Mouse (Mus musculus) adrenal gland, postnatal 10 days (tissue): ENCODE results near the gene Dusp5. TPM values are rescaled to one million over a fixed set of nuclear protein-coding genes. Genes with fewer than 3 reads are reported as not detected.

ENCODE experiments used
- DNase-seq: peaks from one replicate; pipeline ENCODE4 v3.0.0; 2021; ENCODE audit warnings: mixed read lengths
- total RNA-seq, 2 experiments: library from RNA; stranded (reverse); gene quantifications; 2 replicates each; pipeline ENCODE4 v1.2.3; 2021

Dusp5 gene
- total RNA-seq, 2 experiments from 2014 or later: 6.2 to 11.0 TPM

DNA sequence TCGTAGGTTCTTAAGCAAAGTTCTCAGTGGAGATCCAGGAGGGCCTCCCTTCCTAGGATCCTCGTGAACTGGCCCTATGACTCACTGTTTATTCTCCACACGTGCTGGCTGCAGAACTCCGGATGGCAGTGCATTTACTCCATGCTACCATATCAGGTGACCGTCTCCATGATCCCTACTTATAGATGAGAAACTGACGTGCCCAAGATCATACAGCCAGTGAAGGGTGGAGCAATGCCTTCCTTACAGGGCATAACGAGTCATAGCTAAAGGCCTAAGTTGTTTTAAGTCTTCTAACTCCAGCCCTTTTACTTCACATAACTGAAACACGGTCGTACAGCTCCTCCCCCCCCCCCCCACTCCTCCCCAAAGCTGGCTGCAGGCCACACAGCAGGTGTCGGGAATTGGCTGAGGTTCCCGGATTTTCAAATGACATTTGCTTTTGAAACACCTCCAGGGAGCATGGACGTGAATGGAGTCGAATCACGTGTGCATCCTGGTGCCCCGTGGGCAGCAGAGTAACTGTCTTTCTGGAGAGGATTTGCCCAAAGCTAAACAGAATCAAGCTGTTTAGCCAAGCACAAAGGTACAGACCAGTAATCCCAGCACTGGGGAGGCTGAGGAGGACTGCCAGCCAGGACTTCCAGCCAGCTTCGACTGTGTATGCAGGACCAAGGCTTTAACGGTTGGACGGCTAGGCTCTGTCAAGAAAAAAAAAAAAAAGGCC is 11.4 kb upstream of the Dusp5 start:
- DNase-seq: no peak

- no peak for DNase-seq
These were observed 9.4 kb upstream of the Dusp5 start for GRCm38 (mm10) chr19:53519549-53519948.

GRCm38 (mm10) chr19:53519981-53520380 is 8.9 kb upstream of the Dusp5 start:
- no peak for DNase-seq

DNA sequence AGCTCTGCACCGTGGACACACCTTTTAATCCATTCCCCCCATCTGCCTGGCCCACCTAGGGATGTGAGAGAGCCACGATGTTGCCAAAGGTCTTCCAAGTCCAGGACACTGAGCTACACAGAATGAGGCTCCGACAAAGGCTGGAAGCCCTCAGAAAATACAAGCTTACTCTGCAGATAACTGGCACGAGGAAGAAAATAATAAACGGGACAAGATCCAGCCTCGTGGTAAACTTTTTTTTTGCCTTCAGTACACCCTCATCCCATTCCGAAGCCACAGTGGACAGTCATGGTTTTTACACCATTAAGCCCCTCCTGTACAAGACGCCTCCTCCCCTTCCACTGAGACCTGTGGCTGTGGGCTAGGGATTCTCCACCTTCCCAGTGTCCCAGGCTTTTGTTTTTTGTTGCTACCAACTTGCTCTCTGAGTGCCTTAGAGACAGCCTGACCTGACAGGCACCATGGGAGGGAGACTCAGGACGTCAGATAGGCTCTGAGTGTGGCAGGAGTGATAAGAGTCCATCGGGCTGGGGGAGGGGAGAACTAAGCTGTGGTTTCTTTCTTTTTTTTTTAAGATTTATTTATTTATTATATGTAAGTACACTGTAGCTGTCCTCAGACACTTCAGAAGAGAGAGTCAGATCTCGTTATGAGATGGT is 7.6 kb upstream of the Dusp5 start:
- DNase-seq: no peak

DNA sequence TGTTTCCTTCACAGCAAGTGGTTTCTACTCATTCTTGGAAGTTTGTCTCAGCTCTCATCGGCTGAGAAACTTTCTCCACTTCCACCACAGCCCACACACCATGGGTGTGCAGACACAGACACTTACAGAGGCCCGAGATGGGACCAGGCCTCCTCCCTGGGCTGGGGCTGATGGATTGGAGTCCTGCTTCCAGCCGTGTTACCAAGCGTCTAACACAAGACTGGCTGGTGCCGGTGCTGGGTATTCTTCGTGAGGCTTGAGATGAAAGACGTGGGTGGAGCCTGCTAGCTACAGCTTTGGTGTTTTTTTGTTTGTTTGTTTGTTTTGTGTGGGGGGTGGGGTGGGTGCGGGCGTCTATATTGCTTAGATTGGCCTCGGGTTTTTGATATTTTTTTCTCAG is 1.4 kb upstream of the Dusp5 start:
- DNase-seq: no peak

DNA sequence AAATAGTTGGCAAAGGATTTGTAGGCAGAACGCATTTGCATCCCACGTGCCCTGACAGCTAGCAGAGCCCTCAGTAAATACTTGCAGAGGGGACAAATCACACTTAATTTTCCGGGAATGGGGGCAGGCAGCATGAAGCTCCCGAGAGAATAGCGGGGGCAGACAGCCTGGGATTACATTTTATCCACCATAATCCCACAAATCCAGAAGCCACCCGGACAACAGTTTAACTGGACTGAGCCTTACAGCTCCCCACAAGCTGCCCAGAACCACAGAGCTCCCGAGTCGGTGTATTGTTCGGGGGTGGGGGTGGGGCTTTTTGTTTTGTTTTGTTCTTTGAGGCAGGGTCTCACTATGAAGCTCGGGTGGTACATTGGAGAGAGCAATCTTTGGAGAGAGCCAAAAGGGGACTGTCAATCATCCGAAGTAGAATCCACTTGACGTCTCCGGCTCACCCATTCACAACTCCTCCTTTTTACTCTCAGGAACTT is 733 bp upstream of the Dusp5 start:
- DNase-seq: no peak

DNA sequence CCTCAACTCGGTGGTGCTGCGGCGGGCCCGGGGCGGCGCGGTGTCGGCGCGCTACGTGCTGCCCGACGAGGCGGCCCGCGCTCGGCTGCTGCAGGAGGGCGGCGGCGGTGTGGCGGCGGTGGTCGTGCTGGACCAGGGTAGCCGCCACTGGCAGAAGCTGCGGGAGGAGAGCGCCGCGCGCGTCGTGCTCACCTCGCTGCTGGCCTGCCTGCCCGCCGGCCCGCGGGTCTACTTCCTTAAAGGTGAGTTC is 471 bp downstream of the Dusp5 start:
- no peak for DNase-seq

- DNase-seq: peak; percentile 63
These were observed 1.0 kb downstream of the Dusp5 start for GRCm38 (mm10) chr19:53529705-53530562.

- DNase-seq: peak; percentile 48
These were observed 2.5 kb downstream of the Dusp5 start for GRCm38 (mm10) chr19:53531416-53531815.

GRCm38 (mm10) chr19:53532021-53532420 is 3.1 kb downstream of the Dusp5 start:
- DNase-seq: peak; percentile 69

DNA sequence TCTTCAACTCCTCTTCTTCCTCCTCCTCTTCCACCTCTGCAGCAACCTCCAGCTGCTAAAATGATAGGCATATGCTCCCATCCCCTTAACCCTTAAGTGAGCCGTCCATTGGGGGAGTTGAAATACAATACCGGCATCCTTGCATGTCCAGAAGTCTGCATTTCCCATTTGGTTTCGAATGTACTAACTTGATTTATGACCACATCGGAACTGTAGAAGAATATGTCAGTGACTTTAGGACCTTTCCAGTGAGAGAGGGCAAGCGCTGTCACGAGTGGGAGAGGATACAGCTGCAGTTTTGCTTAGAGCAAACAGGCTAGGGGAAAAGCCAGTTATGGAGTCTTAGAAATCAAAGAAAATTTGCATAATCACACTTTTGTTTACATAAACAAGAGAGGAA is 3.8 kb downstream of the Dusp5 start:
- no peak for DNase-seq

- no peak for DNase-seq
These were observed 4.3 kb downstream of the Dusp5 start for GRCm38 (mm10) chr19:53533236-53533635.

DNA sequence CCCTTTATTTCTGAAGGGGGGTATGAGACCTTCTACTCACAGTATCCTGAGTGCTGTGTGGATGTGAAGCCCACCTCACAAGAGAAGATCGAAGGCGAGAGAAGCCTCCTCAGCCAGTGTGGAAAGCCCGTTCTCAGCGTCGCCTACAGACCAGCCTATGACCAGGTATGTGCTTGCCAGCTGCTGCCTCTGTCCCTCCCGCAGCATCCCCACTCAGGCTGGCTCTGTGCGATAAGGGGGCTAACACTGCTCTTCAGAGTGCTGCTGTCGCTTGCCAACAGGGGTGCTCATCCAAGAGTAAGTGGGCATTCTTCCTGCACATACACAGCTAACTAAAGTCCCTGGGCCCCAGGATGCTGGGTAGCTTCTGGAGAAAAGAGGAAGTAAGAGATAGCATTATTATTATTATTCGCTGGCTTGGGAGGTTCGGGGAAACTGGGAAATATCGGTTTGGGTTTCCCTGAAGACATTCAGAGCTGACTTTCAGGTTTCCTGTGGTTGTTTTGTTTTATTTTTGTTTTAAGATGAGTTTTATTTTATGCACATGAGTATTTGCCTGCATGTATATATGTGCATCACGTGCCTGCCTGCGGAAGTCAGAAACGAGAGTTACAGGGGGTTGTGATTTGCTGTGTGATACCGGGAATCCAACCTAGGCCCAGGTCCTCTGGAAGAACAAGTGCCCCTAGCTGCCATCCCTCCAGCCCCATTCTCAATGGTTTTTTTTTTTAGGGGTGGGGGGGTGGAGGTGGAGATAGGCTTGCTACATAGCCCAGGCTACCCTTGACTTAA is 5.1 kb downstream of the Dusp5 start:
- DNase-seq: no peak

GRCm38 (mm10) chr19:53534757-53535410 is 6.0 kb downstream of the Dusp5 start:
- DNase-seq: no peak

- peak; percentile 38 for DNase-seq
These were observed 6.5 kb downstream of the Dusp5 start for GRCm38 (mm10) chr19:53535421-53535820.

DNA sequence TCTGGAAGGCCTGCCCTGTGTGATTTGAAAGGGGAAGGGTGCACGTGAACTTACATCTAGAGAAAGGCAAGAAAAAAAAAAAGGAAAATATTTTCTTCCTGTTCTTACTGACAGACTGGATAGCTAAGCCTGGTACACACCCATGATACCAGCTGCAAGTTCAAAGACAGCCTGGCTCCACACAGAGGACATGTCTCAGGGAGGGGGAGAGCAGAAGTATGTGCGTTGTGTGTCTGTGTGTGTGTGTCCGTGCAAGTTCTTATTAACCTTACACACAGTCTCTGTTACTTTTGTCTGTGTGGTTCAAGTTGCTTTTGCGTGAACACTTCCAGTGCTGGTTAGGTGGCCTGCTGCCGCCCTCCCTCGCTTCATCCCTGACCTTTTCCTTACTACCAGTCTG is 7.3 kb downstream of the Dusp5 start:
- no peak for DNase-seq

GRCm38 (mm10) chr19:53536731-53537666 is 8.1 kb downstream of the Dusp5 start:
- DNase-seq: no peak

DNA sequence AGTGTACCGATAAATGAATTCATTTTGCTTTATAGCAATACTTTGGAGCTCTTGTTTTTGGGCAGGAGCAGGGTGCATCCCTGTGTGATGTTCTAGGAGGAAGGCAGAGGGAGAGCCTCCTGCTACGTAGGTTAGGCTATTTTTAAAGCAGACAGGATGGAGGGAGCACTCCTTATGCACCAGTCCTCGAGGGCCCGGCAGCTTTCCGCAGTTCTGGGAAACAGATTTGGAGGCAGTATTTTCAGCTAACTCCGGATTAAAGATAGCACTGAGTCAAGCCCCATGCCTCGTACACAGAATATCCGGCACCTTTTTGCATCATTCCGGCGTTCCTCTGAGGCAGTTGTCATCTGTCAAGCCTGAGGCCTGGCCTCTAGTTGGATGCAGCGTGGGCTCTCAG is 9.1 kb downstream of the Dusp5 start:
- DNase-seq: no peak

DNA sequence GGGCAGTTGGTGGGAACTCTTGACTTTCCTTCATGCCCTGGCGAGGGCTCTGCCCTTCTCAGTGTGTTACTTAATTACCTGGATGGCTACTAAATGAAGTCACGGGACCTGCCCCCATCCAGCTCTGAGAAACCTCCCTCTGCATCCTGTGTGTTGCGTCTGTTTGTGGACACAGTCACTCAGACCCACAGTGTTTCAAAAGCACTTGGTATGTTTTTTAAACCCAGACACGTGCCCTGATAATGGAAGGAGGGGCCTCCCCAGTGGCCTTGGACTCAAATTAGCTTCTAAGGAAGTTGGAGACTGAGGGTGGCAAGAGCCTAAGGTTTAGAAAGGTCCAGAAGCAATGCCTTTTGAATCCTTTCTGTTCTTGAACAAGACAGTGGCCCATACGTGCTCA is 9.9 kb downstream of the Dusp5 start:
- DNase-seq: no peak

GRCm38 (mm10) chr19:53539296-53539695 is 10.4 kb downstream of the Dusp5 start:
- no peak for DNase-seq

DNA sequence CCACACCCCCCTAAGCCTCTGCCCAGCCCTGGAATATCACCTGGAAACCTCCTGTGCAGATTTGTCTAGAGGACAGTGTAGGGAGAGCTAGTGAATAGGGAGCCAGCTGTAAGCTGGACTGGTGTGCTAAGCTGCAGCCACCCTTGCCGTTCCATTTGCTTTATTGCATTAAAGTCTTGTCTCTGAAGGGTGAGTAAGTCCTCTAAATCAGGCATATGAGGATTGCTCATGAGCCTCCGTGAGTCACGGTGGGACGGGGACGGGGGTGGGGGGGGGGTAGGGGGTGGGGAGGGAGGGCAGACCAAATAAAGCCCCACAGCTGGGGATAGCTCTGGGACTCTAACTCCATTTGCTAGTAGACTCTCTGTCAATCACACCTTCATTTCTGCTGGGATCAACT is 14.7 kb downstream of the Dusp5 start:
- DNase-seq: no peak
